Mouse (Mus musculus): ENCODE measurements around the gene Fam217b.

DNA sequence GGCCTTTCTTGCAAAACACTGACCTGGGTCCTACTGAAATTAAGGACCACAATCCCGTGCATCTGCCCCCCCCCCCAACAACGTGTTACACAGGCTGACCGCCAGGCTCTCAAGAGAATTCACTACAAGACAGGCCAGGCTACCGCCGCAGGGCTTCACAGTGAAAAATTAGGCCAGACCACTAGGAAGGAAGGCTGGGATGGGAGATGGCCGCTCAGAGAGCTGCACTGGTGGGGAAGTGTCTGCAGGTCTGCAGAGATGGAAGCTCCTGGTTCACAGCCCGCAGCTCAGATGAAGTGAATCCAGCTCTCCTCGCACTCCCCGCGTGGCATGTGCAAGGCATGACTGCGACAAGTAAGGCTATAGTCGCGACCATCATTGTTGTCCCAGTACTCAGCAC lies 1.2 kb upstream of the Fam217b start:
- TF ChIP-seq POLR2A (IDR thresholded peaks at IDR 0.05; ENCODE audit: borderline replicate concordance, extremely low read depth, insufficient read depth, insufficient read length, poor library complexity, severe bottlenecking) (no peak), CTCF (IDR thresholded peaks at IDR 0.05; ENCODE audit: borderline replicate concordance, extremely low read depth, insufficient read depth, insufficient read length) (no peak)
